Mouse (Mus musculus) embryo, embryonic 11 days (tissue): ENCODE data around the gene Gpnmb.
A peak's percentile ranks its signal among the peaks of the same experiment; 100 is the strongest.

Experiments used
- DNase-seq: peaks from one replicate; pipeline ENCODE4 v3.0.0-alpha.2; 2015

Gene Gpnmb

DNA sequence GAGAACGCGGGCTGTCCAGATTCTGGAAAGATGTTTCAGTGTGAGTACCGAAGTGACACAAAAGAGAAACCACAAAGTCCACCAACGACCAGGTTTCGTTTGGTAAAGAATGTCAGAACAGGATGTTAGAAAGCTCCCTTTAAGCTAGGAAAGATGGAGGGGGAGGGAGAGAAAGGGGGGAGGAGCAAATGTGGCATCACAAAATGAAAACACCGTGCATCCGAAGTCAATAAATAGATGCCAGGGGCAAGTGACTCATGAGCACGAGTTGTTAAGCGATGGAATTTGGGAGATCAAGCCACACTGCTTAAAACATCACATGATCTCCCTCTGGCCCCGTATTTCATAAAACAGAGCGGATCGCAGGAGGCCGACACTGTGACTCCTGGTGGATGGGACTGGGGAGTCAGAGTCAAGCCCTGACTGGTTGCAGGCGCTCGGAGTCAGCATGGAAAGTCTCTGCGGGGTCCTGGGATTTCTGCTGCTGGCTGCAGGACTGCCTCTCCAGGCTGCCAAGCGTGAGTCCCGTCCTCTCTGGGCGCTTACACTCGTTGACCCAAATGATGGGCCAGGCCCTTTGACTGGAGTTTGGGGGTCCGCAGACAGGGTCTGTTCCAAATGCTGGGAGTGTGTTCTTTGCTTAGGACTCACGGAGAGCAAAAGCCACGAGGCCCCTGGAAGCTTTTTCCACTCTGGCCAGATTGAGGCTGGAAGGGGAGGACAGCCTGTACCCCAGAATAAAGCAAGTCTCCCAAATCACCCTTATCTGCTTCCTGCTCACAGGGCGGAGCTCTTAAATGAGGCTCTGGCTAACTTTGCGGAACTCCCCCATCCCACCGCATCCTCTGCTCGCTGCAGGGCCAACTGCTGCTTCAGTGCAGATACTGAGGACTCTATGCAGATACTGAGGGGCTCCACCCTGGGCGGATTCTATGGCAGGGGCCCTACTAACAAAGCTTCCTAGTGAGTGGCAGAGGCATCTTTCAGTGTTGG lies at the start of gene Gpnmb:
Gene Gpnmb, plus strand, starts transcription at position 272 of the 993 bp plus-strand sequence.
- peak; percentile 30 for DNase-seq

DNA sequence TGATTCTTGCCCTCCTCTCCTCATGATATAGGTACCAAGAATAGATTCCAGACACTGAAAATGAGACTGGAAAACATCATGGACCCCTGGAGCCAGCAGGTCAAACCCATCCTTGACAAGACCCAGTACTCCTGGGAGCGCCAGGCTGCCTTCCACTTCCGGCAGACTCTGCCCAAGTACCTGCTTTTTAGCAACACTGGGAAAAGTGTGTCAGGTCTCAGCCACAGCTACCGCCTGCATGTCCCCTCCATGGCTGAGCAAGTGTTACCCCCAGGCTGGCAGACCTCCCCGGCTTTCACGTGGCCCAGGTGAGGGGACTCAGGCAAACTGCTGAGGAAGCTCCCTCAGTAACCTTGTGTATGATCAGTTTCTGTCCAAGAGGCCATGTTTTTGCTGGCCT lies 46.4 kb upstream of the Gpnmb start:
- DNase-seq = no peak

DNA sequence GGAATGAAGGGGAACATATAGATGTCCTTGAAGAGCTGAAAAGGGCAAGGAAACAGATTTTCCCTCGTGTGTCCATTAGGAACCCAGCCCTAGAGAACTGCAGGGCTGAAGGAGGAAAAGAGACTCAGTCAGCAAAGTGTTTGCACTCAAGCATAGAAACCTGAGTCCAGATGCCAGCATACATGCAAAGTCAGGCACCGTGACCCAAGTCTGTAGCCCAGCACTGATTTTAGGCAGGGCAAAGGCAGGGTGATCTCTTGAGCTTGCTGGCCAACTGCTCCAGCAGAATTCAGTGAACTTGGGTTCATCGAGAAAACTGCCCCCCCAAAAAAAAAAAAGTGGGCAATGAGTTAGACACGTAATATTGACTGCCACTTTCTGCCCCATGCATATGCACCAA lies 44.4 kb upstream of the Gpnmb start:
- no peak for DNase-seq

DNA sequence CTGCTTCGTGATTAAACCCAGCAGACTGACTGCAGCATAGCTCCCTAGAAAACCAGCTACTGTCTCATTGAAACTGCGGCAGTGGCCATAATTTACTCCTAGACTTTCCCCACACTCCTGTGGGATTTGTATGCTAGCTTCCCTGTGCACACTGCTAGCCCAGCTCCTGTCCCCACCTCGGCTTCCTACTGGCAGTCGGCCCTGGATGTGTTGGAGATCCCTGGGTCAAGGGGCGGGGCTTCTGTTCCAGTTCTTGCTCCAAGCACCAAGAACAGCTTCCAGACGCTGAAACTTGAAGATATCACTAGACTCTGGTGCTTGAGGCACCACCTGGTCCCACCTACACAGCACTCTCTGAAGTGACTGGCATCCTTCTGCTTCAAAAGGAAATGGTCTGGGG lies 38.2 kb upstream of the Gpnmb start:
- DNase-seq = no peak

DNA sequence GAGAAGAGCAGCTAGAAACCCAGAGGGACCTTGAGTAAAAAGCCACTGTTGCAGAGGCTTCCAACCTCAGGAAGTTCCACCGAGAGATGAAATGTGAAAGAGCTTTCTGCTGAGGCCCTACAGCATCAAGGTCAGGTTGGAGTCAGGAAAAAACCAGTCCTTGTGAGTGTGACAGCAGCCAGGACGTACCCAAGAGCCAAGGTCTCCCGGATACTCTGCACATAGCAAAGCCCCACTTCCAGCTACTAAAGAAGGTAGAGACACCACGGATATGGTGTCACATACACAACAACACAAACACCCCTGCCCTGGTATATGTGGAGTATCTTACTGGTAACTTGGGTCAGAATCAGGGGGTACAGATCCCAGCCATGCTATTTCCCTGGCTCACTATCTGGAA lies 37.5 kb upstream of the Gpnmb start:
- no peak for DNase-seq

DNA sequence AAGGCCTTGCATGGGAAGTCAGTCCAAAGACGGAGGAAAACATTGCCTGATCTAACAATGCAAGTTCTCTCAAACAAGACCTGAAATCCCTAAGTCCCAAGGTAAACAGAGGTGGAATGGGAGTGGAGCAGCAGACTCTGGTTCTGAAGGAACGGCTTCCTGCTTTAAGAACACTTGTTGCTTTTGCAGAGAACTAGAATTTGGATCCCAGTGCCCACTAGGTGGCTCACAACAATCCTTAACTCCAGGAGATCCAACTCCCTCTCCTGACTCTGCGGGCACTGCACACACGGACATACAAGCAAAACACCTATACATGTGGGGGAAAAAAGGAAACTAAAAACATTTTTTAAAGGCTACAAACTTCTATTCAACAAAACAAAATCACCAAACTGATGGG lies 33.0 kb upstream of the Gpnmb start:
- peak; percentile 28 for DNase-seq

DNA sequence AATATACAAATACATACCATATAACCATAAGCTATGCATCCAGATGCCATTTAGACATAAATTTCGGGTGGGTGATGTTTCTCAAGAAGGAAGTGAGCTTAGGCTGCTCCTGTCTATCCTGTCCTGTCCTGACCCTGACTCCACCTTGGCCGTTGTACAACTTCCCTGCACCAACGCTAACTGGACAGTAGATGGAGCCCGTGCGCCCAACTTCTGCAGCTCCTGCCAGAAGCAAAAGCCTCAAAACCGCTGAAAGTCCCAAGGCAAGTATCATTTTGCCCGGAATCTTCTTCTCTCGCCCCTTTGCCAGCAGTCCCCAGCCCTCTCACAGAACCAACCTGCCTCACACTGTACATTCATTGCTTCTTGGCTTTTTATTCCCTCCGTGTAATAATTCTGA lies 28.4 kb upstream of the Gpnmb start:
- peak; percentile 84 for DNase-seq

DNA sequence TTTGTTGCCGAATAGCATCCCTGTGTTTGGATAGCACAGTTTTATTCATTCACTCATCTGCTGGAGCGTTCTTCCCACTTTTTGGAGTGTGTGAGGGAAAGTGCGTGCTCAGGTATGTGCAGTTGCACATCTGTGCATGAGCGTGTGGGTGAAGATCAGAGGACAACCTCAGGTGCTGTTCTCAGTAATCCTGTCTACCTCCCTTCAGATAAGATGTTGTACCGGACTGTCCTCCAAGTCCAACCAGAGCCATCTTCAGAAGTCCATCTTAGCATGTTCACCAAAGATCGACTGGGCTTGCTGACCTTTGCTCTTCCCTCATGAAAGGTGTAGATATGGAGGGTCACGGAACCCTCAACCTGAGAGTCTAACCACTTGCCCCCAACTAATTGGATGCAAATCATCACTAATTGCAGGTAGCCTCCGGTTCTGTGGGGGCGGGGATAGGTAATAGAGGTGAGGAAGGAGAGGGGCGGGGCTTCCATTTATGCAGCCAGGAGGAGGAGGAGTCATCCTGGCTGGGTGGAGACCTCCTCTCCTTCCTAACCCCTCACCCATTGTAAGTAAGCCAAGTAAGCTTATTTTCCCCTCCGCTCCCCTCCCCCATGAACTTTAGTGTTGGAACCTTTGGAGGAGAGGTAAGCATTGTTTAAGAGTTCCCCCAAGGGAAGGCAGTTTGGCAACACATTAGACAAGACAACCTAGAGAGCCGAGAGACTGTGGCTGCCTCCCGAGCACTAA lies 27.8 kb upstream of the Gpnmb start:
- DNase-seq = peak; percentile 12

DNA sequence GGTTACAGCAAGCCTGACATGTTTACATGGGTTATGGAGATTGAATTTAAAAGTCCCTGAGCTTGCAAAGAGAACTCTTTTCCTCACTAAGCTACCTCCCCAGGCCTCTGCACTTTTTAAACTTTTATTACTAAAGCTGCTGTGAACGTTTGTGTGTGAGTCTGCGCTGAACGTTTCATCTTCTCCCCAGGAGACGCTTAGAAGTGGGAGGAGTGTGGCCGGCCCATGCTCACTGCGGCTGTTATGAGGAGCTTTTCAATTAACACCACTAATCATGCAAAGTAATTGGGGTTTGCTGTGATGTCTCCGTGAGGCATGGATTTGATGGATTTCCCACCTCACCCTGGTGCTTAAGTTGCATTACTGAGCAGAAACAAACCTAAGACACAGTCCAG lies 27.2 kb upstream of the Gpnmb start:
- peak; percentile 5 for DNase-seq

DNA sequence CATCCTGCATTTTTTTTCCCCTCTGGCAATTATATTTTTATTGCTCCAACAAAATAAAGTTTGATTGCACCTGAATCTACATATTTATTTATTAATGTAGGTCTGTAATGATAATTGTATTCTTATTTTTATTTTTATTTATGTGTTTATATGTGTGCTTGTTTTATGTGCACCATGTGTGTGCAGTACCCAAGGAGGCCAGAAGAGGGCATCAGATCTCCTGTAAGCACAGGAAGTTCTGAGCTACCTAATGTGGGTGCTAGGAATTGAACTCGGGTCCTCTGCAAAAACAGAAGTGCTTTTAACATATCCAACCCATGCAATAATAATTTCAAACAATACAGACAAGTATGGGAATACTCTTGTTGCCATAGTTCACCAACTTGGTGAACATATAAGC lies 26.7 kb upstream of the Gpnmb start:
- DNase-seq = no peak

DNA sequence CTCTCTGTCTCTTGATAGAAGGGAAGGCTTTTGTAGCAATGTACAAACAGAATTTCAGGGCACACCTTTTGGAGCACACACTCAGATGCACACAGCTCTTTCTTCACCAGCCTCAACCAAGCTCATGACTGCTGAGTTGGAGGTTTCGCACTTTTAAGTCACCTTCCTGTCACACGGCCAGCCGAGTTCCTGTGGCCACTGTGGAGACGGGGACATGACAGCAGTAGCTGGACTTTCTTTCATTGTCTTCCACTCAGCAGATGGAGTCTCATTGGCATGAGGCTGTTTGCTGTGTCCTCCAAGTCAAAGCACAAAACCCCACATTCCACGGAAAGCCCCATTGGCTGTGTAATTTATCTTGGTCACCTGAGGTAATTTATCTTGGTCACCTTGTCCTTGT lies 25.2 kb upstream of the Gpnmb start:
- DNase-seq = no peak

DNA sequence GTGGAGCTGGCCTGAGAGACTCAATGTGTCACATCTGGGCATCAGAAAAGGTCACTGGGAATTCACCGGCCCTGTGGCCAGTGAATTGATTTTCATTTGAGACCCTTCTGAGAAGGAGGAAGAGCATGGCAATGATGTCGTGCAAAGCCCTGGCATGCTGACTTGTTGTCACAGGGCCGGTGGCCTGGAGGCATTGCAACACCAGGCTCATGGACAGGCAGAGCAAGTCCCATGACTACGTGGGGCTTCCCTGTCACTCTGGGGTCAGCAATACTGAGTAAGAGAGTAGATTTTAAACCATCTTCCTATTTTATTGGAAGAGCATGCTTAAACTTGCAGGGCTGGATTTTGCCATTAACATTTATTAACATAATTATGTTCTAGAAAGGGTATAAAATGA lies 23.3 kb upstream of the Gpnmb start:
- no peak for DNase-seq

DNA sequence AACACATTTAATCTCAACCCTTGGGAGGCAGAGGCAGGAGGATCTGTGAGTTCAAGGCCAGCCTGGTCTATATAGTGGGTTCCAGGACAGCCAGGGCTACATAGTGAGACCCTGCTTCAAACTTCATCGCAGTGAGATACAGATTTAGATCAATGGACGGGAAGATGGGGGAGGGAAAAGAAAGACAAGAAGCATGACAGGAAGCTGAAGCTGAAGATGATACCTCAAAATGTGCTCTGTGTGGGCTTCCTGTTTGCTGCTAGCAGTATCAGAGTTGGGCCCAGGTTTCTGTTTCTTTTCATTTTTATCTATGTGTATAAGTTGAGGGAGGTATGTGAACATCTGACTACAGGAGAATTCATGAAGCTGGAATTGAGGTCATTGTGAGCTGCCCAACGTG lies 22.9 kb upstream of the Gpnmb start:
- no peak for DNase-seq

DNA sequence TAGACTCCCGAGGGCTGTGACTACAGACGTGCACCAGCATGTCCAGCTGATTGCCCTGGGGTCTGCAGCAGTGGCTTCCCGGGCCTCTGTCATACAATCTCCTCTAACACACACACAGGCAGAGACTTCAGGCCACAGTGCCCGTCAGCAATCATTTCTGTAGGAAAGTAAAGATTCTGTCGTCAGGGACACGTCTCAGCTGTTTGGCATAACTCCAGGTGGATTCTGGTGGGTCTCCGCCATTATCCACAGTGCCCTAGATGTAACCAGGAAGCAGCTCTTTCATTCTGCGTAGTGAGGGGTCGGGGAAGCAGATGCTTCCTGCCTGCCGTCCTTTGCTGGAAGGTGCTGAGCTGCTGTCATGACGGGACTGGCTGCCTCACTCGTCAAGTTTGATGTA lies 19.2 kb upstream of the Gpnmb start:
- no peak for DNase-seq

DNA sequence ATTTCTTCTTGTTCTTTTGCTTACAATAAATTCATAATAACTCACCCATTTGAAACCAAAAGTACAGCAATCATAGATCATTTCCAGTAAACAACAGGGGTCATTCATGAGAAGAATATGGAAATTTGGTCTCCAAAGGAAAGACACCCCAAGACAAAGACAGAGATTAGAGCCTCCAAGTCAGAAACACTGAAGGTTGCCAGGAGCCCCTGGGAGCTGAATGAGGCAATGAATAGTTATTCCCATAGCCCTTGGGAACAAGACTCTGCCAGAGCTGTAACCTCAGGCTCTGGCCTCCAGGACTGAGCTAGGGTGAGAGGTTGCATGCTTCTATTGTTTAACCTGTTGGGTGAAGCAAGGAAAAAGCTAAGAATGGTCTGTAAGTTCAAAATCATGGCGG lies 17.0 kb upstream of the Gpnmb start:
- no peak for DNase-seq

DNA sequence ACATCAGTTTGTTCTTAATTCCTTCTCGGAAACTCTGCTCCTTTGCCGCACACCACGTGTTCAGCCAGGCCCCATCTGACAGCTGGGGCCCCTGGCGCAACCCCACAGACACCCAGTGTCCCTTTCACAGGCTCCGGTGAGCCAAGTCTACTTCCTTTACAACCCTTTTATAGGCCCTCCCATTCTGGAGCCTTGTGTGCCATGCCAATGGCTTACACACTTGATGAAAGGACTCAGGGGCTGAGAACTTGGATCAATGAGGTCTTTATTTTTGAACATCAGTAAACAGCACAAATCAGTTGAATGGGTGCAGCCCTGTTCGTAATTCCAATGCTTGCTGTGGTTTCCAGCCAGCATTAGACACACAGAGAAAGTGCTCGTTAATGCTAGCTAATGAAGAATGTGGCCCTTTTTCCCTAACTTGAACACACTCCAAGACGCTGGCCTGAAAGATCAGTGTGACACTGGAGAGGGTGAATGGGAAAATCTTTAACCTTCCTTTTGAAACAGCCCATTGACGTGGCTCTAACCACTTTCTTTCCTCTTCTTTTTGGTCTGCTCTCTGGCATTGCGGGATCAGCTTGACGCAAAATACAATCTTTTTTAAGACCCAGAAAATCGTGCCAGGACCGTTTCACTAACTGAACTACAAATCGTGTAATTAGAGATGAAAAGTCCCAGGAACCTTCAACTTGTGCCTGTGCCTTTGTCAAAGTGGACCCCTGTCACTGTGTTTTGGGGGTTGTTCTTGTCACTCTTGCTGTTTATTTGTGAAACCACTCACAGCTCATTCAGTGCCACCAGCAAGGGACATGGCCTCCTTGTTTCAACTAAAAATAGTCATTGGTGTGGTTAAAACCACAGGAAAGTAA lies 15.0 kb upstream of the Gpnmb start:
- DNase-seq = no peak

DNA sequence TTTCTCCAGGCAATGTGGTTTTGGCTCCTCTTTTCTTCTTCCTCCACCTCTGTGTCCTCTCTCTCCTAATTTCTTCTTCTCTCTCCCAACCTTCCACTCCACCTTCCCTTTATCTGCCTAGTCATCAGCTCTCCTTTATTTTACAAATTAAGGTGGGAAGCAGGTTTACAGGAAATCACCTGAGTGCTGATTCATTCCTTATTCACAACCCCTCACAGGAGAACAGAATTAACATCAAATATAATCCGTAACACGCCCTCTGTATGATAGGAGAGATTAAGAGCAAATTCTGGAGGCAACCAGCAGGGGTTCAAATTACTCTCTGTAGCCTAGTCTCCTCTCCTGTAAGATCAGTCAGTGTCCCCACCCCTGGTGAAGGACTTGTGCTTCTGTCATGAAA lies 14.0 kb upstream of the Gpnmb start:
- DNase-seq = no peak

DNA sequence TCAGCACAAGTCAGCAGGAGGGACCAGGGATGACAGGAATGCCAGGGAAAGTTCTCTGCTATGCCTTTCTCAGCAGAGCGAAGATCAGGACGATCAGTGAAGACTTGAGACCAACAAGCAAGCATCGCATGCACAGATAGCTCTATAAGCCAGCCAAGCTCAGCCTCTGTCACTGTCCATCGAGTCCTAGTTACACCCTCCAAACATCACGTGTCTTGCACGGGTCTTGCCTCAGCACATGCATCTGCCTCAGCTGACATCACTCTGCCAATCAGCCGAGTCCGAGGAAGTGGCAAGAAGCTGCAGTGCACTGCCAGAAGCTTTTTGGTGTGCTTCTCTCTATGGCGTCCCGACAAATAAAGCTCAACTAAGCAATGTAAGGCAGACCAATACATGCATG lies 13.0 kb upstream of the Gpnmb start:
- DNase-seq = no peak

DNA sequence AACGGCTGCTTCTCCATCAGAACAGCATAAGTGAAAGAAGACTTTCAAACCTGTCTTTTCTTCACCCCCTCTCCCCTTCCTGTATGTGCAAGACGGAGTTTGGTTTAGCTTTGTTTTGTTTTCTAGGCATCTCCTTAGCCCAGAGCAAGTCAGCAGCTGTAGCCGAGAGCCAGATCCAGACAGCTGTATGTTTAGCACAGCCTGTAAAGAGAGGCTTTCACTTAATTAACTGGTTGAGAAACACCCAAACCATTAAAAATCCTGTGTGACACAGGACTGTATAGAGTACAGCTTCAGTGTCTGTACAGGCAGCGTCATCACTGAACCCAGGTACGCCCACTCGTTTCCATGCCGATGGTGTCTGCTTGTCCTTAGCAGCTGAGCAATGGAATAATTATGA lies 11.1 kb upstream of the Gpnmb start:
- DNase-seq = no peak

DNA sequence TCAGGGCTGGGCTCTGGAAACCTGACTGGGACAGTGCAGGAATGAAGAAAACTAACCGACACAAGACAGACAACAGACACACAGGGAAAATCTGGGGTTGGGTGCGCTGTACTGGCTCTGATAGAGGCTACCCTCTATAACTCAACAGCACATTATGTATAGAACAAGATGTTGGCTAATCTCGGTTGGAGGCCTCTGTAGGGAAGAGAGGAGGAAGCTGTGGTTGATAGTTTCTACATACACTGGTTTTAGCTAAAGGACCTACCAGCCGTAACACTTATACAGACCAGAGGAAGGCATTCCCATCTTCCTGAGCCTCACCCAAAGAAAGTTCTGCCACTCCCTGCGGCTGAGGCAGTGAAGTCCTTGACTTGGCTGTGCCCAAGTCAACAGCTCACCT lies 9.8 kb upstream of the Gpnmb start:
- DNase-seq = no peak

DNA sequence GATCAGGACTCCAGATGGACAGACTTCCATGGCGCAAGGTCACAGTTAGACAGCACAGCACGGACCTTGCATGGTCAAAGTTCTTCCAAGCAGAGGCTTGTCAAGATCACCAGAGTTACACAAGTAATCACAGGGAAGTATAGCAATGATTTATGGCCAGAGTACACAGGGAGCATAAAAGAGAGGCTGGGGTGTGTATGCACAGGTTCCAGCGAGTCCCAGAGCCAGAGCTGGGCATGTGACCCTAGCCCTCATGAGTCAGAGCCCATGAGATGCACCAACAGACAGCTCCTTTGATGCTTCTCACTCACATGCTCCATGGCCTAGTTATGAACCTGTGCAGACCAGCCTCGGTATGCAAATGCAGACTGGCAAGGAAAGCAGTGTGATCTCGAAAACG lies 8.3 kb upstream of the Gpnmb start:
- DNase-seq = no peak

DNA sequence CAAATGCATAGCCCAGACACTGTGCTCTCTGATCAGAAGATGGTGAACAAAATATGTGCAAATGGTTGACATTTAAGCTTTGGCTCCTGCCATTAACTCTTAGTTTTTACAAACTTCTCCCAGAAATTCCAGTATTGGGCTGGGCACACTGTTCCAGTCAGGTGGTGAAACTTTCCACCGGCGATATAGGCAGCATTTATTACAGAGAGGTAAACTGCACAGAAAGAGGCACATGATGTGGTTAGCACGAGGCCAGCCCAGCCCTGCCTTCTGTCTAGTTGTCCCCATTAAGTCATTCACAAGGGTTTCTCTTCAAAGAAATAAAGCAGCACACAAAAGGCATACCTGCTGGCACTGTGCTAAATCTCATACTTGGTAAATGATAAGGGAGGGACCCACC lies 7.6 kb upstream of the Gpnmb start:
- no peak for DNase-seq

DNA sequence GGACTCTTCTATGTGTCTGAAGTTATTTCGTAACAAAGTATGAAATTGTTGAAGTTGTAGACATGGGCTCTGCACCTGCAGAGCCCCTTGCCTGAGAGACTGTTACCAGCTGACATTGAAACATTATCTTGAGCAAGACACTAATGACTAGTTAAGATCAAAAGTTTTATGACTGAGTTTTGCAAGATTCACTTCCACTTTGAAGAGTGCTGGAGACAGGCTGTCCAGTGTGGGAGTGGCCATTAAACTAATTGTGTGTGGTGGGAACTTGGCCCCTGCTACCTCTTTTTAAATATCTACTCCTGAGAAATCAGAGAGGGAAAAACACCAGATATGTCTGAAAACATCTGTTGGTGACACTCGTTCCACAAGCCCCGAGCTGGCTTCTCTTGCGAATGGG lies 5.1 kb upstream of the Gpnmb start:
- no peak for DNase-seq
